Mouse (Mus musculus): ENCODE results near the gene Arnt. TPM values are rescaled to one million over a fixed set of nuclear protein-coding genes. Genes with fewer than 3 reads are reported as not detected.

Gene Arnt
- polyA plus RNA-seq, 1 experiment: 38.1 TPM

GRCm38 (mm10) chr3:95542171-95542570 lies 108.0 kb downstream of the Arnt start:
- Histone ChIP-seq H3K4me1 (ENCODE audit: control insufficient read depth, insufficient read depth, low read length) (no peaks in the 10 kb centered on the region), H3K4me3 (replicated peaks; ENCODE audit: extremely low read depth, low read depth, low read length) (no peak overlapping the region)
- DNase-seq: no peak
- TF ChIP-seq CTCF (IDR thresholded peaks at IDR 0.05; ENCODE audit: insufficient read depth, low read length) (no peak), POLR2A (IDR thresholded peaks at IDR 0.05; ENCODE audit: borderline replicate concordance, extremely low read depth, low read depth, low read length) (no peak)

GRCm38 (mm10) chr3:95542981-95543380 lies 108.8 kb downstream of the Arnt start:
- no peak overlapping the region for H3K4me3 ChIP-seq (replicated peaks; ENCODE audit: extremely low read depth, low read depth, low read length)
- no peaks in the 10 kb centered on the region for H3K4me1 ChIP-seq (ENCODE audit: control insufficient read depth, insufficient read depth, low read length)
- TF ChIP-seq CTCF (IDR thresholded peaks at IDR 0.05; ENCODE audit: insufficient read depth, low read length) (no peak), POLR2A (IDR thresholded peaks at IDR 0.05; ENCODE audit: borderline replicate concordance, extremely low read depth, low read depth, low read length) (no peak)
- WGBS: 58% methylated on average over 7 of the region's 7 CpGs
- DNase-seq: no peak

Other genes with a start within 250 kb of the Arnt start
- gene Gabpb2, start 216.5 kb upstream of the Arnt start, polyA plus RNA-seq (2012; rRNA removed): 9.7 and 17.3 TPM in 2 replicates
- gene Cdc42se1, start 205.7 kb upstream of the Arnt start, polyA plus RNA-seq (2012; rRNA removed): 54.0 and 71.7 TPM in 2 replicates
- 6.5 and 12.3 TPM in 2 replicates for gene Mllt11, start 202.2 kb upstream of the Arnt start, polyA plus RNA-seq (2012; rRNA removed)
- 0.98 and 1.1 TPM in 2 replicates for gene Gm128, start 192.8 kb upstream of the Arnt start, polyA plus RNA-seq (2012; rRNA removed)
- gene Bnipl, start 183.2 kb upstream of the Arnt start, polyA plus RNA-seq (2012; rRNA removed): 4.2 and 13.3 TPM in 2 replicates
- gene Mindy1, start 153.0 kb upstream of the Arnt start, polyA plus RNA-seq (2012; rRNA removed): 89.1 and 95.2 TPM in 2 replicates
- gene Prune1, start 152.3 kb upstream of the Arnt start, polyA plus RNA-seq (2012; rRNA removed): 13.4 and 24.2 TPM in 2 replicates
- 4.7 and 16.7 TPM in 2 replicates for gene Anxa9, start 127.2 kb upstream of the Arnt start, polyA plus RNA-seq (2012; rRNA removed)
- gene Cers2, start 119.6 kb upstream of the Arnt start, polyA plus RNA-seq (2012; rRNA removed): 158 and 181 TPM in 2 replicates
- gene Setdb1, start 77.2 kb upstream of the Arnt start, polyA plus RNA-seq (2012; rRNA removed): 10.7 and 14.7 TPM in 2 replicates
- gene 4930558C23Rik, start 31.5 kb upstream of the Arnt start, polyA plus RNA-seq (2012; rRNA removed): 0.30 TPM in 1 of 2 replicates, not detected in the other
- gene Ctsk, start 64.9 kb downstream of the Arnt start, polyA plus RNA-seq (2012; rRNA removed): 6.7 and 13.0 TPM in 2 replicates
- gene Ctss, start 92.4 kb downstream of the Arnt start, polyA plus RNA-seq (2012; rRNA removed): 47.8 and 82.1 TPM in 2 replicates
- not detected in 2 replicates for gene Hormad1, start 125.3 kb downstream of the Arnt start, polyA plus RNA-seq (2012; rRNA removed)
- 4.5 and 10.0 TPM in 2 replicates for gene Golph3l, start 154.5 kb downstream of the Arnt start, polyA plus RNA-seq (2012; rRNA removed)
- 9.3 and 15.7 TPM in 2 replicates for gene Ensa, start 190.6 kb downstream of the Arnt start, polyA plus RNA-seq (2012; rRNA removed)
- 89.2 and 178 TPM in 2 replicates for gene Mcl1, start 224.4 kb downstream of the Arnt start, polyA plus RNA-seq (2012; rRNA removed)